Mouse (Mus musculus) liver, embryonic 14.5 days (tissue): Measurements from ENCODE around the gene Nab1.

Experiments used
- CTCF ChIP-seq: IDR thresholded peaks from 2 replicates; pipeline ENCODE4 v1.5.1; 2016; ENCODE audit warnings: antibody characterized with exemption, low read depth, control low read depth
- EP300 ChIP-seq: IDR thresholded peaks from 2 replicates; pipeline ENCODE4 v1.6.1; 2016; ENCODE audit warnings: antibody characterized with exemption, low read depth

- TF ChIP-seq CTCF = no peak
- no peak for TF ChIP-seq EP300
Observed at GRCm38 (mm10) chr1:52466518-52467120, 33.9 kb downstream of the Nab1 start.
